Mouse (Mus musculus): ENCODE measurements around the gene Tmem9.
A peak's percentile ranks its signal among the peaks of the same experiment; 100 is the strongest.

The Tmem9 gene

DNA sequence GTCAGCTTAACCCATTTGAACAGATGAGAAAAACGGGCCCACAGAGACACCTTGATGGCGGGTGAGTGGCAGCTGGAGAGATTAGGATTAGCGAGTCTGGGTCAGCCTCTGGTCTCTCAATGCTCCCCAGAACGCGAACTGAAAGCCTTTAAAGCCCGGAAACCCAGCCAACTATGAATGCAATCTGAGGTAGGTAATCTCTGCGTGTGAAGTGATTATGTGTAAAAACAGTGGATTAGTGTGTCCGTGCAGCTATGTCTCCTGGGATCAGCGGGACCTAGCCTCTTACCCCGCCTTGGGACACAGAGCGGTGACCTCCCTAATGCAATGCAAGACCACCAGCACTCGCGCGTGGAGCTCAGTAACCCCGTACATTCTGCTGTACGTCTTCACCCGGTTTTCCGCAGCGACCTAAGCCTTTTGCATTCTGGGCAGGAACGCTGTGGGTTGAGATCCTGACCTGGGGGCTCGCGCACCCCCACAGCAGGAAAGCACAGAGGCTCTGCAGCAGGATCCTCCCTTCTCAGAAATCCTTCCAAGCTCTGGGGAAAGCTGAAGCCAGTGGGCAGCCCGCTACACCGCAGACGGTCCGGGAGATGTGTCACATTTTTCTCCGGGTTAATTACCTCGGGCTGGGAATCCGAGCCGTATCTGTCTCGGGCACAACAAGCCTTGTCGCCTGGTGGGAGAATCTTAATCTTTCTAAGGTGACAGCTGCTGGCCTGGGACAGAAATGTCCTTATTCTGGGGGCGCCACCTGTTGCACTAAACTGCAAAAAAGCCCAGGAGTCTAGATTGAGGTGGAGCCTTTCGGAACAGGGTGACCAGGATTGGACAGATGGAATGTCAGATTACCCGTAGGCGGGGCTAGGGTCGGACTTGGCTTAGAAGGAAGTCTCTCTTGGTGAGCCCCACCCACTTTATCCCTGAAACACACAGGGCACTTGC is at the start of gene Tmem9:
TSS of gene Tmem9 (plus strand) at position 940 of the 948 bp plus-strand sequence.
- peak; percentile 44 for DNase-seq (ENCODE audit: low spot score)

GRCm38 (mm10) chr1:135958483-135958882 is 49.5 kb upstream of the Tmem9 start:
- DNase-seq (ENCODE audit: low spot score) = peak; percentile 61

GRCm38 (mm10) chr1:135963177-135963576 is 44.8 kb upstream of the Tmem9 start:
- DNase-seq (ENCODE audit: low spot score) = no peak

GRCm38 (mm10) chr1:135964561-135964960 is 43.4 kb upstream of the Tmem9 start:
- DNase-seq (ENCODE audit: low spot score) = no peak

GRCm38 (mm10) chr1:135967739-135968138 is 40.2 kb upstream of the Tmem9 start:
- no peak for DNase-seq (ENCODE audit: low spot score)

DNA sequence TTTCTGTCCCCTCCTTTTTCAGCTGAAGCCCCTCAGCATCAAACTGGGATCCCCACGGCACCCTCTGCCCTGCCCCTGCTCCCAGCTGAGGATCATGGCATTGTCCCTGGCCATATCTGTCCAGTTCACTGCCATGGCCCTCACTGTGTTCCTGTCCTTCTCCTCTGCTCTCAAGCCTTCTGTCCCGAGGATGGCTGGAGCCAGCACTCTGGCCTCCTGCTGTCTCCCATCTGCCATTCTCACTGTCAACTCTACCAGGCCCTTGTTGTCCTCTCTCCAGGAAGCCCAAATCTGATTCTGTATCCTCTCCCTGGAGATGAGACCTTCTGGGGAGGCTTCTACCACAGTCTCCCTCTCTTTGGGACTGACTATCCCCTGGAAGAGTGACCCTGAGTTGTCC is 37.5 kb upstream of the Tmem9 start:
- DNase-seq (ENCODE audit: low spot score) = no peak

DNA sequence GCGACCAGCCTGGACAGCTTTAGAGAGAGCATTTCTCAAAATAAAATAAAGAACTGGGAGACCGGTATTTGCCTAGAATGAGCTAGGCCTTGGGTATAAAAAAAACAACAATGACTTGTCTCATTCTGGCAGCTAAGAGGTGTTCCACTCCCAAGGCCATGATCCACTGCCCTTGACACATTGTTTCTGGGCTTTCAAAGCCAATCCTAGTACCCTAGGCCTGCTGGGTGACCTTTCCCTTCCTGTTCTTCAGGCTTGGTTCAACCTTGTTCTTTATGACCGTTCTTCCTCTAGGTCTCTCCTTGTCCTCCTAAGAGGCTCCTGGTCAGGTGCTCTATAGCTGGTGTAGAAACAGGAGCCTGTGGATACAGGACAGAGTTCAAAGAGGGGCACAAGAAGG is 35.4 kb upstream of the Tmem9 start:
- DNase-seq (ENCODE audit: low spot score) = no peak

DNA sequence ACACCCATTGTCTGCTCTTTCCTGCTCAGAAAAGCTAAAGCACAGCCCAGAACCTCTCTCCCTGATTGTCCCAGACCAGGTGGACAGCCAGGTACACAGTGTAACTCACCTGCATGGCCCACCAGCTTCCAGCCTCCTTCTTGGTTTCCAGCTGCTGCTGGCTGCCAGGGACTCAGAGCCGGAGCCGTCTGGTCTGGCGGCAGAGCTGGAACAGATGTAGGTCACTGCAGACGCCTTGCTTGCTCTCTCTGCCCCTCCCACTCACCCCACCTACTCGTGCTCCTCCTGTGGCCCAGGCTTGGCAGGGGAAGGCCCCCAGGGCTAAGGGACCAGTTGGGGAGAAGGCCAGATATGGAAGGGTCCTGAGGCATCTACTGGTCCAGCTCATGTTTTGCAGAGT is 23.8 kb upstream of the Tmem9 start:
- DNase-seq (ENCODE audit: low spot score) = no peak

DNA sequence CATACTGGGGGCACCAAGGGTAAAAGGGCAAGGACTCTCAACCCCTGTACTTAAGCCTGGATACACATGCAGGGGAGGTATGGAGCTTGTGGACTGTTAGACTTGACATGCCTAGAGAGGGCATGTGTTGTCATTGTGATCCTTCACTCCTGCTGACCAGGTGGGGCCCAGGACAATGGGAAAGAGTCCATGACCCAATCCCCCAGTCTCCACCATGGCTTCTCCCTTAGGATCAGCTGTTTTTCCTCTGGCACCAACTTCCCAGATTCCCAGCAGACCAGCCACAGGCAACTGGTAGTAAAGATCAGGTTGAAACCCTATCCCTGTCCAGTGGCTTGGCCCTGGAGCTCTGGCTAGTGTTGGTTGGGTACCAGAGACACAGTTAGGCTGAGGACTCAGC is 18.1 kb upstream of the Tmem9 start:
- no peak for DNase-seq (ENCODE audit: low spot score)

- DNase-seq (ENCODE audit: low spot score) = no peak
These were observed 14.5 kb upstream of the Tmem9 start for GRCm38 (mm10) chr1:135993470-135993869.

- no peak for DNase-seq (ENCODE audit: low spot score)
These were observed 10.4 kb upstream of the Tmem9 start for GRCm38 (mm10) chr1:135997537-135997936.

DNA sequence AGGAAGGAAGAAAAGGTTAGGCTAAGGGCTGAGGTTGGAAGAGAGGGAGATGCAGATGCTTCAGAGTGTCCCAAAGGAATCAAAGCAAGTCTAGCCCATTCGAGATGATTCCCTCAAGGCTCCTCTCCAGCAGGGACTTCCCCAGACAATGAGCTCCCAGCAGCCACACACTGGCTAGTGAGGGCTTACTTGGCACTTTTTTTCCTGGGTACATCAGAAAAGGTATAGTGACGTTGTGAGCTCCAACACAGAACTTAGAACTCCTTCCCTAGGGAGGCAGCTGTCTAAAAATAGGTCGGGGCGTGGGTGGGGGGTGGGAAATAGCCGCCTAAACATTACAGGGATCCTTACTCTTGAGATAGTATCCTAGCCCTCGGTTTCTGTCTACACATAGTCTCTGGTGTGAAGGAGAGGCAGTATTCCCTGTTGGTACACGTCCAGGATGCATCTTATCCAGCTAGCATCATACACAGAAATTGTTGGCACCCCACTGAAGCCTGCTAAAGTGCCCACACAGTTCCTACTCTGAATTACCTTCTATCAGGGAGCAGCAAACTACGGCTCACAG is 8.1 kb upstream of the Tmem9 start:
- no peak for DNase-seq (ENCODE audit: low spot score)

DNA sequence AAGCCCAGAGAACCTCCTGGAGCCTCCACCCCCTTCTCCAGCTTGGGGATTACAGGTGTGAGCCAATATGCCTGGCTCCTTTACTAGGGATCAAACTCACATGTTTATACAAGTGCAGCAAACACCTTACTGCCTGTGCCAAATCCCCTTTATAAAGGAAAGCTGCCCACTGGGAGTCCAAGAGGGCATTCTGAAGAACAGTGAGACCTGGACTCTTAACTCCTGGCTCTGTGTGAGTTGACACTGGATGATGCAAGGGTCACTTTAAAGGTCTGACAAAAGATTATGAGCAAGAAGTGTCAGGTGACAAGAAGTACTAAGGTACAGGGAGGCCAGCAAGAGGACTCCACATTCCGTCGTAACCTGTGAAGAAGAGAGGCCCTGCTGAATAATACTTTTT is 6.5 kb upstream of the Tmem9 start:
- DNase-seq (ENCODE audit: low spot score) = no peak

- DNase-seq (ENCODE audit: low spot score) = no peak
These were observed 1.6 kb upstream of the Tmem9 start, which contains the start of gene Igfn1 for GRCm38 (mm10) chr1:136006292-136006748. Gene Igfn1 (minus strand): TSS chr1:136006342.

DNA sequence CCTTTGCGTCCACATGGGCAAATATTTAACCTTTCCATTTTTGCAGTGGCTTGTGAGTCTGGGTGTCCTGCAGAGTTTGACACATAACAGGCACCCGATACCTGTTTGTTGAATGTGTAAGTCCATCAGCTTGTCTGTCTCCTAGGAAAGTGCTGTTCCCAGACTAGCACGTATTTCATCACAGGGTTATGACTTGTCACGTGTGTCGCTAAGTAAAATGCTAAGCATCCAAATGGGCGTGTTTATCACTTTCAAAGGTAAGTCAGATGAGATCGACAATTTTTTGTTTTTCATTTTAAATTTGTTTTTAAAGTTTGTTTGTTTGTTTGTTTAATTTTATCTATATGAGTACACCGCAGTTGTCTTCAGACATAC is 196 bp downstream of the Tmem9 start:
- DNase-seq (ENCODE audit: low spot score) = no peak

DNA sequence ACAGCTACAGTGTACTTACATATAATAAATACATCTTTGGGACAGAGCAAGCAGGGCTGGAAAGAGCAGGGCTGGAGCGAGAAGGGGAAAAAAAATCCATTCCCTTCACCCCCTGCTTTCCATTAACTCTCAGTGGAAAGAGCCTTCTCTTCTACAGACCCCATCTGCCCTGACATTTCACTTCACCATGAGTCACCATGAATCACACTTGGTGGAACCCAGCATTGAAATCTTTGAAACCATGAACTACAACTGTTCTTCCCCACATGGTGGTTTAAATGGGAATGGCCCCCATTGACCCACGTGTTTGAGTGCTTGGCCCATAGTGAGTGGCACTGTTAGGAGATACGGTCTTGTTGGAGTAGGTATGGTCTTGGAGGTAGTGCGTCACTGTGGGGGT is 2.3 kb downstream of the Tmem9 start:
- DNase-seq (ENCODE audit: low spot score) = no peak

DNA sequence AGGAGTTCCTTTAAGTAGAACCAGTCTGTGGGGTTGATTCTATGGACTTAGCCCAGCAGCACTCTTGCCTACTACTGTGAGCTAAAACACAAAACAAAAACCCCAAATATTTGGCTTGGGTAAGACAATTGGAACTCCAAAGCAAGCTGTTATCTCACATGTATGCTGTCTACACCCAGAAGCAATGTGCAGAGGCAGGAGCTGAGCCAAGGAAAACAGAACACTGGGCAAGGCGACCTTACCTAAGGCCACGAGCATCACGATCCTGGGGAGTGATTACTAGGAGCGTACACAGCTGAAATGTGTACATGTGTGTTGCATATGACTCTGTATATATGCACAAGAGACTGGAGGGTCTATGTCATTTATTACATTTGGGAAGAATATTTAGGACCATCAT is 5.6 kb downstream of the Tmem9 start:
- no peak for DNase-seq (ENCODE audit: low spot score)

GRCm38 (mm10) chr1:136014796-136015502 is 7.0 kb downstream of the Tmem9 start:
- DNase-seq (ENCODE audit: low spot score) = no peak

DNA sequence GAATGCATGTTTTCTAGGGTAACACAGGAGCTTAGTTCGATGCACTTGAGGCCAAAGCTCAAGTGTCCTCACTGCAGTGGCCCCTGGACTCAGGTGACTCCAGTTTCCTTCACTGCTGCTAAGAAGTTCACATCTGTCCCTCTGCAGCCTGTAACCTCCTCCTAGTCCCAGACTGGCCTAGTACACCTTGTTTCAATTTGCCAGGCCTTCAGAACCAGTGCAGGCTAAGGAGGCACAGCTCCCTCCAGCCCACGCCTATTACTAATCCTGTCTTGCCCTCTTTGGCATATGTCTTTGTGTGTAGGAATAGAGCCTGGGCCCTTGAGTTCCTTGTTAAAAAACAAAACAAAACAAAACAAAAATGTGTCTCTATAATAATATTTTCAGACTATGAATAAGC is 9.4 kb downstream of the Tmem9 start:
- DNase-seq (ENCODE audit: low spot score) = no peak

DNA sequence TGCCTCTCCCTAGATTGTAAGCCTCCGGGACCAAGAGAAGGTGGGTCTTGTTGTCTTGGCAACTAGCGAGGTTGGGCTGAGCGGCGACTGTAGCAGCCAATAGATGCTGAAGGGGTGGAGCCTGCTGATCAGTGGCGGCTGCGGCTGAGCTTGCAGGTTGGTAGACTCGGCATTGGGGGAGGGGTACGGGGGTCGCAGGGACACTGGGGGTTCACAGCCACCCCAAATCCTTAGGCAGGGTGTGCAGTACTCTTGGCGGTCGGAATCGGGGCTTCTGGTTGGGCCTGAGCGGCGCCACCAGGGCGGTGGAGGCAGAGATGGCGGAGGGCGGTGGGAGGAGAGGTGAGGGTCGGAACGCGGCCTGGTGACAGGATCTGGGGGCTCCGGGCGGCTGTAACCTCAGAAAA is 10.0 kb downstream of the Tmem9 start:
- peak; percentile 90 for DNase-seq (ENCODE audit: low spot score)

- DNase-seq (ENCODE audit: low spot score) = no peak
These were observed 10.6 kb downstream of the Tmem9 start for GRCm38 (mm10) chr1:136018390-136019189.

DNA sequence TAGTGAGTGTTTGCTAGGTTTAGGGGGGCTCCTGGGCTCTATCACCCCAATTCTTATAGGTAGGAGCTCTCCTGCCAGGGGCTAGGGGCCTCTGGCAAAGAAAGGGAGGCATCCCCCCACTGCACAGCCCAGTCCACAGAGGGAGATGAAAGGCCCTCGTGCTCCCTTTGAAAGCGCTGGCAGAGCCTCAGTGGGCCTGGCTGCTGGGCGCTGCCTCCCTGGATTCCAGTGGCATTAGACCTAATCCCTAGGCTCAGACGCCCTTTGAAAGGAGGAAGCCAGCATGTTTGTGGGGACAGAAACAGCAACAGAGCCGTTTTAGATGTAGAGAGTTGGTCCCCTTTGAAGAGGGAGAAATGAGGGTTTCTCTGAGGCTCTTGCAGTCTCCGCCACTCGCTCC is 22.3 kb downstream of the Tmem9 start:
- DNase-seq (ENCODE audit: low spot score) = no peak
